Mouse (Mus musculus): ENCODE results near the gene Catsper2.

Gene Catsper2

DNA sequence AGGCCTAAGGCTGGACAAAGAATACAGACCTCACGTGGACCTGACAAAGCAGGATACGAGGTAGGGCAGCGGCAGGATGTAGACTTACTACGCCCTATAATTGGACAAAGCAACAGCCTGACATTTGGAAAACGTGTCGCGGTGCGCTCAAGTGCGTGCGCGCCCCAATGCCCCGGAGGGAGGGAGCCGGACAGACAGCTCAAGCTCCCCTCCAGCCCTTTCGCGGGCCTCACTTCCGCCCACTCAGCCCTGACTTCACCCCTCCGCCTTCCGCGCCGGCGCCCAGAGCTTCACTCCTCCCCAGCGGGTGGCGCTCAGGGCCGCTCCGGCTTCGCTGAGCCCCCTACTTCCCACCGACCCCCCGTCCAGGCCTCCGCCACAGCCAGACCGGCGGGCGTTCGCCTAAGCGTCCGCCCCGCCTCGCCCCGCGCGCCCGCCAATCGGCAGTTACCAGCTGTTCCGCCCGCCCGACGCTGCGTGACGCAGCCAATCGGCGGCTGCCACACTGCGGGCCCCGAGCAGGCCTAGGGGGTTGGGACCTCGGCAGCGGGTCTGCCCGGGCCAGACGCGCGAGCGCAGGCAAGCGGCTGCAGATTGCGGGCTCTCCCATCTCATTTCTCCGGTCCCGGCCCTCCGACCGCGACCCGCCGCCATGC is at the start of gene Catsper2, which contains the start of gene Pdia3:
Gene Catsper2, minus strand, starts transcription at position 406 of the 656 bp plus-strand sequence.
Gene Pdia3, plus strand, starts transcription at position 389 of the 656 bp plus-strand sequence.
- Histone ChIP-seq H3K27me3 (ENCODE audit: control insufficient read depth, insufficient read depth, low read length, poor library complexity, severe bottlenecking) (no peaks in the 10 kb centered on the region), H3K36me3 (ENCODE audit: control insufficient read depth, insufficient read depth, low read length, poor library complexity, severe bottlenecking) (0 out of 2 replicates have a peak, but pooled peaks cover 2% of the 10 kb centered on the region)
- DNase-seq (ENCODE audit: low read depth, low spot score) = peak; percentile 93

DNA sequence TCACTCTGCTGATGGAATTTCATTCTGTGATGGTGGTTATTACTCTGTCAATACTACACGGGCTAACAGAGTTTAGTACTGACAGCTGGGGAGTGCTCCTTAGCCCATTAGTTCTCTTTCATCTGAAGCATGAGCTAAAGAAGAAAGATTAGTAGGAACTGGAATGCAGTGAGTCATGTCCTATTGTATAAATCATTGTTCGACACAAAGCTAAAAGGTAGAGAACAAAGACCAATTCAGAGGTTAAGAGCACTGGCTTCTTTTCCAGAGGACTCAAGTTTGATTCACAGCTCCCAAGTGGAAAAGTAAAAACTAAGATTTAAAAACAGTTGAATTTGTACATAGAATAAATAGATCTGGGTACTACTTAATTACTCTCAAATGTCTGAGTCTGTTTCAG is 46.5 kb upstream of the Catsper2 start:
- Histone ChIP-seq H3K36me3 (ENCODE audit: control insufficient read depth, insufficient read depth, low read length, poor library complexity, severe bottlenecking) (peaks cover 2% of the 10 kb centered on the region; the same call in 1 of the 2 replicates), H3K27me3 (ENCODE audit: control insufficient read depth, insufficient read depth, low read length, poor library complexity, severe bottlenecking) (no peaks in the 10 kb centered on the region)
- DNase-seq (ENCODE audit: low read depth, low spot score) = no peak

DNA sequence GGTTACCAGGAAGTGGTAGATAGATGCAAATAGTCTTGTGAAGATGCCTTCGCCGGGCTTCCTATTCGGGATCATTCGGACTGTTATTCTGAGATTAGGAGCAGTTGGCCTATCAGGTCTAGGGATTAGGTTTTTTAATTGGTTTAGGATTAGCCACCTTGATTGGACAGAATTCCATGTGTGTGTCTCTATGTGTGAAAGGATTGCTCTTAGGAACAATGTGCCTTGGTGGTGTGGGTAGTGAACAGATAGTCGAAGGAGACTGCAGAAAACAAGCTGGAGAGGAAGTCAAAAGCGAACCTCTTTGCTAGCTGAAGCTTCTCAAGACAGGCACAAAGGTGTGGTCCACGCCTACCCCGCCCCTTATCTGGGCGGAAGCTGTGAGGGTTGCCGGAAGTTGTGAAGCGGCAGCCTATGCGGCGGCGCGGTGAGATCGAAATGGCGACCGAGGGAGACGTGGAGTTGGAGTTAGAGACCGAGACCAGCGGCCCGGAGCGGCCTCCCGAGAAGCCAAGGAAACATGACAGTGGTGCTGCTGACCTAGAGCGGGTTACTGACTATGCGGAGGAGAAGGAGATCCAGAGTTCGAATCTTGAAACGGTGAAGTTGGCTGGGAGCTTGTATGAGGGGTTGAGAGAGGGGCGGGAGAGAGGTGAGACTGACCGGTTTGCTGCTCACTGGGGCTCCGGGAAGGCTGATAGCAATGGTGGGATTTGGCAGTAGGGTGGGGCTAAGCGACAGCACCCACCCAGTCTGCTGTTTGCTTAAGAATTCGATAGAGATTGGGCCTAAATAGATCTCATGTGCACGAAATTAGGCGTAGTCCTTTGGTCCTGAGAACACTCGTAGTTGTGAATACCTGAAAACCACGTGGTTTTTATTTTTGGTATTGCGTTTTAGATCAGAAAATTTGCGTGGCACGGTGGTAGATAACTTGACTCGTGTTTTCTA is 43.4 kb upstream of the Catsper2 start, which contains the start of gene Serinc4:
Gene Serinc4, minus strand, starts transcription at position 90 of the 951 bp plus-strand sequence.
- no peaks in the 10 kb centered on the region for H3K27me3 ChIP-seq (ENCODE audit: control insufficient read depth, insufficient read depth, low read length, poor library complexity, severe bottlenecking)
- peak; percentile 92 for DNase-seq (ENCODE audit: low read depth, low spot score)

DNA sequence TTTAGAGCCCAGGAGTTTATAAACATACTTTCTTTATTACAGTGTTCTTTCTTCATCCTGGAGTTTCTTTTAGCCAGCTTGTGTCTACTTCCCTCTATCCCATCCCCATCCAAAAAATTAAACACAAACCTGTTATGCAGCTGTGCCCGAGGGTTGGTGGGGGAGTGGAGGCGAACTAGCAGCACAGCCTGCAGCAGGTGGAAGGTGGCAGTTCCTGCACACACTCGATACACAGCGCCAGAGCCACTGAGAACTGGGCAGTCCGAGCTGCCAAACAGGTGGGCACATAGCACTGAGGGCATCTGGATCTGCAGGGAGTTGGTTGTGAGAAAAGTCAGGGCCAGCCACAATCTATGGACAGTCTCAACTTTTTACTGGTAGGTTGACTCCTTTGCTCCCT is 41.9 kb upstream of the Catsper2 start:
- Histone ChIP-seq H3K27me3 (ENCODE audit: control insufficient read depth, insufficient read depth, low read length, poor library complexity, severe bottlenecking) (no peaks in the 10 kb centered on the region), H3K36me3 (ENCODE audit: control insufficient read depth, insufficient read depth, low read length, poor library complexity, severe bottlenecking) (peaks cover 6% of the 10 kb centered on the region)
- no peak for DNase-seq (ENCODE audit: low read depth, low spot score)

More for the DNA sequence above, 43.4 kb upstream of the Catsper2 start, which contains the start of gene Serinc4:
- H3K36me3 ChIP-seq (ENCODE audit: control insufficient read depth, insufficient read depth, low read length, poor library complexity, severe bottlenecking) = peaks cover 2% of the 10 kb centered on the region; the same call in 1 of the 2 replicates

DNA sequence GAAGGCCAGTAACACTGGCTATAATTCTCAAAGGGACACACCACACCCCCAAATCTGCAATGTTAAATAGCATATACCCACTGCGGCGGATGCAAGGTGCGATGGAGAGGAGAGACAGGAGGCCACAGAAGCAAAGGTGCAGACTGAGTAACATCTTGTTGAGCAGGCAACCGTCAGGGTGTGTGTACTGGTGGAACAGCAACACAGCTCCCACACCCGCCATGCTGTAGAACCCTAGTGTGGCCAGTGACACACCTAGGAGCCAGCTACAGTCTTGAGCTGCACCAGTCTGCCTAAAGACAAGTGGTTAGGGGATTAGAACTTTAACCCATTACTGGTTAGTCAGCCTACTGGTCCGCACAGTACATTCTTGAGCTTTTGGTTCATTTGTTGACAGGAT is 40.3 kb upstream of the Catsper2 start:
- Histone ChIP-seq H3K36me3 (ENCODE audit: control insufficient read depth, insufficient read depth, low read length, poor library complexity, severe bottlenecking) (peaks cover 6% of the 10 kb centered on the region), H3K27me3 (ENCODE audit: control insufficient read depth, insufficient read depth, low read length, poor library complexity, severe bottlenecking) (no peaks in the 10 kb centered on the region)
- DNase-seq (ENCODE audit: low read depth, low spot score) = no peak

DNA sequence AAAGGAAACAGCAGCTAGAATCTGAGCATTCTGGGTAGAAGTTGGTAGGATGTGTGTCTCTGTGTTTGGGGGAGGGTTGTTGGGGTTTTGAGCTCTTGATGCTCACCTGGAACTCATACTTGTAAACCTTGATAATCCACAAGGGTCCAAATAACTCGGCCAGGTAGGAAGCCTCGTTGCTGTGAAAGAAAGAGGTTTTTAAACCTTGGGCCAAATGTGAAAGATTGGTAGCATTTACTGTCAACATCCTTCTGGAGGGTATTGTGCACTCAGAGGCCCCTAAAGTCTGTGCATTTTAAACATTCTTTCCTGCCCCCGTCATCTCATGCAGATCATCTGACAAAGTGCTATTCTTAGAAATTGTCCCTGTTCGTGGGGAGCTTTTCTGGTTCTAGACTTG is 39.4 kb upstream of the Catsper2 start, which contains the start of gene Hypk:
Gene Hypk, plus strand, starts transcription at position 301 of the 400 bp plus-strand sequence.
- no peaks in the 10 kb centered on the region for H3K27me3 ChIP-seq (ENCODE audit: control insufficient read depth, insufficient read depth, low read length, poor library complexity, severe bottlenecking)
- H3K36me3 ChIP-seq (ENCODE audit: control insufficient read depth, insufficient read depth, low read length, poor library complexity, severe bottlenecking) = peaks cover 5% of the 10 kb centered on the region; the same call in 1 of the 2 replicates
- no peak for DNase-seq (ENCODE audit: low read depth, low spot score)

DNA sequence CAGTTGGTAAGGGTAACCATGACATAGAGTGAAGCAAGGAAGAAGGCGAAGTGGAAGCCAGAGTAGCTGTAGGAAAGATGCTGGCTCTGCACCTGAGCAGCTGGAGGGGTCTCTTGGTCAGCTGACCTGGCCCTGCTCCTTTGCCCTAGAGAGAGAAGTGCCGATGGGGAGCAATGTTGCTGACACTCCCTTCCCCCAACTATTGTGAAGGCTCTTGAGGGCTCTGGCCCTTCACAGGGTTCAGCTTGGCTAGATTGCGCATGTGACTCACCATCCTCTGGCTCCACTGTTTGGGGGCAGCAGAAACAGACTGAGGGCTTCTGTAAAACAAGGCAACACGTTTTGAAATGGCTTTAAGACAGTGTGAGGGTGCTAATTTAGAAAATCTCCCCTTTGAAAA is 38.8 kb upstream of the Catsper2 start:
- Histone ChIP-seq H3K36me3 (ENCODE audit: control insufficient read depth, insufficient read depth, low read length, poor library complexity, severe bottlenecking) (peaks cover 5% of the 10 kb centered on the region; the same call in 1 of the 2 replicates), H3K27me3 (ENCODE audit: control insufficient read depth, insufficient read depth, low read length, poor library complexity, severe bottlenecking) (no peaks in the 10 kb centered on the region)
- no peak for DNase-seq (ENCODE audit: low read depth, low spot score)

DNA sequence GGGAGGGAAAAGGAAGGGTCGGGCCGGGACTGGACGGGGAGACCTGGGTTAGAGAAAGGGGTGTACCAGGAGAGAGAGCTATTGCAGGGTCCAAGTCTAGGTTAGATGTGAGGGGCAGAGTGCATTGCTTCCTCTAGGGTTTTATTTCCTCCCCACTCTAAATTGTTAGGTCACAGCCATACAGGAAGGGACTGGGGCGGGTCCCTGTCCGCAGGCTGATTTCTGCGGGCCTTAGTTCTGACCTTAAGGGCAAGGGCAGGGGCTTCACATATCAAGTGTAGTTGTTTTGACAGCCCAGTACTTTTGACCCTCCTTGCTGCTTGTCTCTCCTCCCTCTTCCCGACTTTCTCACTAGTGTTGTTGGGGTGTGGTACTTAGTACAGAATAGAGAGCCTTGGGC is 36.5 kb upstream of the Catsper2 start:
- peak; percentile 40 for DNase-seq (ENCODE audit: low read depth, low spot score)
- Histone ChIP-seq H3K36me3 (ENCODE audit: control insufficient read depth, insufficient read depth, low read length, poor library complexity, severe bottlenecking) (peaks cover 5% of the 10 kb centered on the region; the same call in 1 of the 2 replicates), H3K27me3 (ENCODE audit: control insufficient read depth, insufficient read depth, low read length, poor library complexity, severe bottlenecking) (no peaks in the 10 kb centered on the region)

DNA sequence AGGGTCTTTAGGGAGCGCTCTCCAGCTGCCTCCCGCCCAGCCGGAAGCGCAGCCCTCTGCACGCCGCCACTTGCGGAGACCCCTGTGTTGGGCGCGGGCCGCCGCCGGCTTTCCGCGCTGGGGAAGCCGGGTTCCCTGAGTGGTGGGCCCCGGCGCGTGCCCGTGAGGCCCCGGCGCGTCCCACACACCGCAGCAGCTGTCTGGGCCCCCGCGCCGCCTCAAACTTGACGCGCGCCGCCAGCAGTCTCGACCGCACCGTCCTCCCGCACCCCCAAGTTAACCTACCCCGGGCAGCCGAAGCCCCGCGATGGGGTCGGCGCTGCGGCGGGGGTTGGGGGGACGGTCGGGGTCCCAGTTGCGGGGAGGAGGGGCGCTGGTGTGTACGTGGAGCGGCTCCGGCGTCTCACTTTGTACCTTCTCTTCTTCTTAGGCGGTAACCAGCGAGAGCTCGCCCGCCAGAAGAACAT is 36.0 kb upstream of the Catsper2 start:
- Histone ChIP-seq H3K27me3 (ENCODE audit: control insufficient read depth, insufficient read depth, low read length, poor library complexity, severe bottlenecking) (no peaks in the 10 kb centered on the region), H3K36me3 (ENCODE audit: control insufficient read depth, insufficient read depth, low read length, poor library complexity, severe bottlenecking) (peaks cover 5% of the 10 kb centered on the region; the same call in 1 of the 2 replicates)
- no peak for DNase-seq (ENCODE audit: low read depth, low spot score)

DNA sequence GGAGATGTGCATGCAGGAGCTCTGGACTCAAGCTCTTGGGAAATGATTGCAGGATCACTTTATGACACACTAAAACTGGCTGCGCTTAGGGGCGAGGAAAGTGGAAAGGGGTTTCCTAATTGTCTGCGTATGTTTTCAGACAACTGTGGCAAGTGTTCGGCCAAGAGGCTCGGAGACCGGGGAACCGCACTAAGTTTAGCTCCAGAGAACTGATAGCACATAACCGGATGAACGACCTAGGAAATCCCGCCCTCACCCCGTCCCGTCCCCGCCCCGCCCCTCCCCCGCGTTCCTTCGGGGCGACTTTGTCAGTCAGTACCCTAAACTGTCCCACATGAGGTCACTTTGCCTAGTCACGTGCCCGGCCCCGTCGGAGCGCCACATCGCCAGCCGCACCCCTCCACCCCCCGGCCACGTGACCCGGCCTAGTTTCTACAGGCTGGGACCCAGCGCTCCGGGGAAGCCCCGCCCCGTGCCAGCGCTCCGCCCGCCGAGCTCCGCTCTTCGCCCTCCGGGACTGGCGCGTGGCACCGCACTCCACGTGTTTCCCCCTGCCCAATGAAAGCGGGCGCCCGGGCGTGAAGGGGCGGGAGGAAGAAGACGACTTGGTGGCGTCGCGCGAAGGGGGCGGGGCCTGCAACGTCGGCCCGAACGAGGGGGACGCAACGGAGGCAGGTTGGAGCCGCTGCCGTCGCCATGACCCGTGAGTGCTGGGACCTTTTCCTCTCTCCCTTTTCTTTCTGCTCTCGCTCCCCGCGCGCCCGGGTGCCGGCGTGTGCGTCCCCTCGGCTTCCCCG is 35.3 kb upstream of the Catsper2 start, which contains the start of gene Serf2:
Gene Serf2, plus strand, starts transcription at position 457 of the 797 bp plus-strand sequence.
- no peaks in the 10 kb centered on the region for H3K27me3 ChIP-seq (ENCODE audit: control insufficient read depth, insufficient read depth, low read length, poor library complexity, severe bottlenecking)
- H3K36me3 ChIP-seq (ENCODE audit: control insufficient read depth, insufficient read depth, low read length, poor library complexity, severe bottlenecking) = peaks cover 5% of the 10 kb centered on the region; the same call in 1 of the 2 replicates
- DNase-seq (ENCODE audit: low read depth, low spot score) = peak; percentile 99

DNA sequence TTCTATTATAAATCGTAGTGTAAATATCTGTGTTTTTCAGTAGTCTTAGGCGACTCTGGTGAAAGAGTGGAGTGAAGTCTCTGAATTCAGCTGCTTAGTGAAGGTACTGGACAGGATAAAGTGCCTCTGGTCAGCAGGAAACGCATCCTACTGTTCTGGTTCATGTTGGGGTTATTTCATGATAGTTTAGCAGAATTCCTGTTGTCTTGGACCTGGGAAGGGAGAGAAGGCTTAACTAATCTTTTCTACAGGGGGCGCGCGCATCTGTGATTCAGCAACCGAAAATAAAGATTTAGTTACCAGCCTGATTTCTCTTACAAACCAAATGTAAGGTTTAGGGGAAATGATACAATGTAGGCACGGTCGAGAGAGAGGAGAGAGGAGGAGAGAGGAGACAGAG is 34.5 kb upstream of the Catsper2 start:
- DNase-seq (ENCODE audit: low read depth, low spot score) = peak; percentile 44
- Histone ChIP-seq H3K36me3 (ENCODE audit: control insufficient read depth, insufficient read depth, low read length, poor library complexity, severe bottlenecking) (peaks cover 5% of the 10 kb centered on the region; the same call in 1 of the 2 replicates), H3K27me3 (ENCODE audit: control insufficient read depth, insufficient read depth, low read length, poor library complexity, severe bottlenecking) (no peaks in the 10 kb centered on the region)

DNA sequence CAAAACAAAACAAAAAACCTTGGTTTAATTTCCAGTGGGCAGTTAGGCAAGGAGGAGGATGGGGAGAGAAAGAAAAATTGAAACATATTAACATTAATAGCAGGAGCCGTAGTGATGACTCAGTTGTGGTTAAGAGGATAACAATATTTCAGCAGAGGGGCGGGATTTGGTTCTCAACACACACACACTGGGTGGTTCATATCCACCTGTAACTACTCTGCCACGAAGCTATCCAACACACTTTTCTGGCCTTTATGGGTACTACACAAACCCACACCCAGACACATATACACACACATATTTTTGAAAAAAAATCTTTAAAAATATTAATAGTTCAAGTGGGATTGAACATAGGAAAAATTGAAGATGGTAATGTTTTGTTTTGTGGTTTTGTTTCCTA is 33.4 kb upstream of the Catsper2 start:
- no peak for DNase-seq (ENCODE audit: low read depth, low spot score)
- peaks cover 5% of the 10 kb centered on the region; the same call in 1 of the 2 replicates for H3K36me3 ChIP-seq (ENCODE audit: control insufficient read depth, insufficient read depth, low read length, poor library complexity, severe bottlenecking)
- H3K27me3 ChIP-seq (ENCODE audit: control insufficient read depth, insufficient read depth, low read length, poor library complexity, severe bottlenecking) = no peaks in the 10 kb centered on the region

DNA sequence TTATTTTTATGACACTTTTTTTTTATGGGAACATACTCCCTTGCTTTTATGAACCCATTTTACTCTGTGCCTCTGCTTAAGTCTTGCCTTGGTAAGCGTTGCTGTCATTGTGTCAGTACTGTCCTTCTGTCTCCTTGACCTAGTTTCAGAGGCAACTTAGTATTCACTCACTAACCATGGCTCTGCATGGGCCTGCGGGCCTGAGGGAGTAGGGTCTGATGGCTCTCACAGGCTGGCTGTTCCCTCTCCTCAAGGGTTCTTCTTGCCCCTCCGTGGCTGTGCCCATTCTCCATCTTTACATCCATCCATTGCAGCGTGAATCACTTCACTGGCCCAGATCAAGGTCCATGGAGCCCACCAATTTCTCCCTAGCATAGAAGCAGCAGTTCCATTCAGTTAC is 32.9 kb upstream of the Catsper2 start:
- no peak for DNase-seq (ENCODE audit: low read depth, low spot score)
- peaks cover 5% of the 10 kb centered on the region; the same call in 1 of the 2 replicates for H3K36me3 ChIP-seq (ENCODE audit: control insufficient read depth, insufficient read depth, low read length, poor library complexity, severe bottlenecking)

DNA sequence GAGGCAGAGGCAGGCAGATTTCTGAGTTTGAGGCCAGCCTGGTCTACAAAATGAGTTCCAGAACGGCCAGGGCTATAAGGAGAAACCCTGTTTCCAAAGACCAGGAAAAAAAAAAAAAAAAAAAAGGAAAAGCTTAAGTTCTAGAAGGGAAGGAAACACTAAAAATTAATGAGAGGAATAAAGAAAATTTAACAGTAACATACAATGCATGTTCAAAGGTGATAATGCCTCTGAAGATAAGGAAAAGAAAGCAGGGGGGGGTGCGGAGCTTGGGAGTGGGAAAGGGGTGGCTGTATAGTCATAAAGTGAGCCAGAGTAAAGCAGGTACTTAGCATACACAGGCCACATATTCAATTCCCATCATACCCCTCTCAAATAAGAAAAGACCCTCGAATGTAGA is 31.5 kb upstream of the Catsper2 start:
- Histone ChIP-seq H3K27me3 (ENCODE audit: control insufficient read depth, insufficient read depth, low read length, poor library complexity, severe bottlenecking) (no peaks in the 10 kb centered on the region), H3K36me3 (ENCODE audit: control insufficient read depth, insufficient read depth, low read length, poor library complexity, severe bottlenecking) (0 out of 2 replicates have a peak, but pooled peaks cover 2% of the 10 kb centered on the region)
- DNase-seq (ENCODE audit: low read depth, low spot score) = no peak

More for the DNA sequence above, 32.9 kb upstream of the Catsper2 start:
- H3K27me3 ChIP-seq (ENCODE audit: control insufficient read depth, insufficient read depth, low read length, poor library complexity, severe bottlenecking) = no peaks in the 10 kb centered on the region

Data from splenic B cell, adult 2 months (primary cell).